Mouse (Mus musculus) stomach, postnatal 0 days (tissue): ENCODE data around the gene Spred3.

Experiments used
- CTCF ChIP-seq: IDR thresholded peaks from 2 replicates; pipeline ENCODE4 v1.5.1; 2016; ENCODE audit warnings: antibody characterized with exemption, low read depth, mild to moderate bottlenecking, moderate library complexity
- EP300 ChIP-seq: optimal IDR thresholded peaks from 2 replicates; pipeline ENCODE3; 2016; ENCODE audit warnings: antibody characterized with exemption

DNA sequence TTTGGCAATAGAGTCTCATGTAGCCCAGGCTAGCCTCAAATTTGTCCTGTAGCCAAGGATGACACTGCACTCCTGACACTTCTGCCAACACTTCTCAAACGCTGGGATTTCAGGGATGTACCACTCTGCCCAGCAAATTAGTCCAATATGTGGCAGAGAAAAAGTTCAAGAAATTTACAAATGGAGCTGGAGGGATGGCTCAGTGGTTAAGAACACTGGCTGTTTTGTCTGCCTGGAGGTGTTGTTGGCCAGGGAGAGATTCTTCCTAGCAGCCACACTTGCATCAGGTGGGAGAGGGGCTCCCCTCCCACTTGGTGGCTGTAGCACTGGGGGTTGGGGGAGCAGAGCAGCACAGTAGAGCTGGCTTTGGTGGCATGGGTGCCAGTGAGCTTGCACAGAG lies 50.7 kb downstream of the Spred3 start:
- TF ChIP-seq CTCF: no peak
- no peak for TF ChIP-seq EP300
